Mouse (Mus musculus) heart, adult 11 months (tissue): ENCODE measurements around the gene Phf11d.
A peak's percentile ranks its signal among the peaks of the same experiment; 100 is the strongest.
"Not testable (repeated sequence)": the region's sequence is repeated elsewhere in the genome, so short reads cannot be mapped to it uniquely, and the experiment has no call there.

ENCODE experiments used
- DNase-seq: peaks from one replicate; pipeline ENCODE4 v3.0.0; 2022

Phf11d gene

GRCm38 (mm10) chr14:59365244-59365644 is at the start of gene Phf11d:
Gene Phf11d (minus strand): TSS chr14:59365470.
- DNase-seq, result peak; percentile 99

- not testable (repeated sequence) for DNase-seq
Measured at GRCm38 (mm10) chr14:59414979-59415378, 49.7 kb upstream of the Phf11d start.

GRCm38 (mm10) chr14:59396999-59397398 is 31.7 kb upstream of the Phf11d start:
- peak; percentile 94 for DNase-seq

- DNase-seq, result no peak
Measured at GRCm38 (mm10) chr14:59395281-59395680, 30.0 kb upstream of the Phf11d start, which contains the start of gene Phf11c. Gene Phf11c (minus strand): TSS chr14:59395381.

GRCm38 (mm10) chr14:59390181-59390580 is 24.9 kb upstream of the Phf11d start:
- DNase-seq, result not testable (repeated sequence)

GRCm38 (mm10) chr14:59389532-59389931 is 24.3 kb upstream of the Phf11d start:
- no peak for DNase-seq

GRCm38 (mm10) chr14:59370348-59371068 is 5.2 kb upstream of the Phf11d start:
- DNase-seq, result peak; percentile 86

- DNase-seq, result peak; percentile 81
Measured at GRCm38 (mm10) chr14:59366386-59367105, 1.3 kb upstream of the Phf11d start.

GRCm38 (mm10) chr14:59341189-59341588 is 24.1 kb downstream of the Phf11d start, which contains the start of gene Phf11b:
Gene Phf11b (minus strand): TSS chr14:59341351.
- DNase-seq, result peak; percentile 94

GRCm38 (mm10) chr14:59339541-59339940 is 25.7 kb downstream of the Phf11d start:
- peak; percentile 10 for DNase-seq

GRCm38 (mm10) chr14:59336056-59336455 is 29.2 kb downstream of the Phf11d start:
- DNase-seq, result peak; percentile 75

- DNase-seq, result peak; percentile 77
Measured at GRCm38 (mm10) chr14:59330499-59330898, 34.8 kb downstream of the Phf11d start.

GRCm38 (mm10) chr14:59319970-59320369 is 45.3 kb downstream of the Phf11d start:
- DNase-seq, result peak; percentile 64

- DNase-seq, result peak; percentile 72
Measured at GRCm38 (mm10) chr14:59319036-59319435, 46.2 kb downstream of the Phf11d start.
